Mouse (Mus musculus): ENCODE measurements around the gene Sytl1. TPM values are rescaled to one million over a fixed set of nuclear protein-coding genes. Genes with fewer than 3 reads are reported as not detected.

Gene Sytl1
- polyA plus RNA-seq, 1 experiment = 3.2 TPM

- Histone ChIP-seq H3K27ac (ENCODE audit: control insufficient read depth, insufficient read depth, low read depth, low read length, poor library complexity) (no peak overlapping the region), H3K4me3 (replicated peaks; ENCODE audit: control insufficient read depth, low read depth, low read length) (no peak overlapping the region), H3K4me1 (ENCODE audit: control insufficient read depth, insufficient read depth, low read length) (no peaks in the 10 kb centered on the region)
- 76% methylated on average over 12 of the region's 12 CpGs for WGBS
- TF ChIP-seq CTCF (IDR thresholded peaks at IDR 0.05; ENCODE audit: control insufficient read depth, insufficient read depth, low read length) = no peak
- no peak for TF ChIP-seq POLR2A (IDR thresholded peaks at IDR 0.05; ENCODE audit: borderline replicate concordance, control insufficient read depth, low read depth, low read length)
These were observed 35.8 kb upstream of the Sytl1 start for GRCm38 (mm10) chr4:133298516-133299365.

GRCm38 (mm10) chr4:133297801-133298238 is 34.9 kb upstream of the Sytl1 start:
- no peak overlapping the region for H3K27ac ChIP-seq (ENCODE audit: control insufficient read depth, insufficient read depth, low read depth, low read length, poor library complexity)
- H3K4me3 ChIP-seq (replicated peaks; ENCODE audit: control insufficient read depth, low read depth, low read length) = no peak overlapping the region
- under 1% methylated on average over 5 of the region's 5 CpGs for WGBS
- TF ChIP-seq CTCF (IDR thresholded peaks at IDR 0.05; ENCODE audit: control insufficient read depth, insufficient read depth, low read length) (peak; percentile 97), POLR2A (IDR thresholded peaks at IDR 0.05; ENCODE audit: borderline replicate concordance, control insufficient read depth, low read depth, low read length) (no peak)
- no peaks in the 10 kb centered on the region for H3K4me1 ChIP-seq (ENCODE audit: control insufficient read depth, insufficient read depth, low read length)

- WGBS = 76% methylated on average over 10 of the region's 10 CpGs
- H3K4me1 ChIP-seq (ENCODE audit: control insufficient read depth, insufficient read depth, low read length) = no peaks in the 10 kb centered on the region
- no peak overlapping the region for H3K4me3 ChIP-seq (replicated peaks; ENCODE audit: control insufficient read depth, low read depth, low read length)
- no peak for TF ChIP-seq POLR2A (IDR thresholded peaks at IDR 0.05; ENCODE audit: borderline replicate concordance, control insufficient read depth, low read depth, low read length)
- no peak for TF ChIP-seq CTCF (IDR thresholded peaks at IDR 0.05; ENCODE audit: control insufficient read depth, insufficient read depth, low read length)
- H3K27ac ChIP-seq (ENCODE audit: control insufficient read depth, insufficient read depth, low read depth, low read length, poor library complexity) = no peak overlapping the region
These were observed 34.4 kb upstream of the Sytl1 start for GRCm38 (mm10) chr4:133297360-133297759.

GRCm38 (mm10) chr4:133294084-133294483 is 31.2 kb upstream of the Sytl1 start:
- TF ChIP-seq CTCF (IDR thresholded peaks at IDR 0.05; ENCODE audit: control insufficient read depth, insufficient read depth, low read length) = no peak
- TF ChIP-seq POLR2A (IDR thresholded peaks at IDR 0.05; ENCODE audit: borderline replicate concordance, control insufficient read depth, low read depth, low read length) = no peak
- Histone ChIP-seq H3K4me1 (ENCODE audit: control insufficient read depth, insufficient read depth, low read length) (no peaks in the 10 kb centered on the region), H3K4me3 (replicated peaks; ENCODE audit: control insufficient read depth, low read depth, low read length) (no peak overlapping the region), H3K27ac (ENCODE audit: control insufficient read depth, insufficient read depth, low read depth, low read length, poor library complexity) (no peak overlapping the region)
- 93% methylated on average over 11 of the region's 11 CpGs for WGBS

GRCm38 (mm10) chr4:133292901-133293843 is 30.3 kb upstream of the Sytl1 start:
- 74% methylated on average over 24 of the region's 24 CpGs for WGBS
- H3K27ac ChIP-seq (ENCODE audit: control insufficient read depth, insufficient read depth, low read depth, low read length, poor library complexity) = no peak overlapping the region

GRCm38 (mm10) chr4:133292405-133292804 is 29.5 kb upstream of the Sytl1 start:
- no peaks in the 10 kb centered on the region for H3K4me1 ChIP-seq (ENCODE audit: control insufficient read depth, insufficient read depth, low read length)
- H3K4me3 ChIP-seq (replicated peaks; ENCODE audit: control insufficient read depth, low read depth, low read length) = no peak overlapping the region
- 84% methylated on average over 4 of the region's 4 CpGs for WGBS
- H3K27ac ChIP-seq (ENCODE audit: control insufficient read depth, insufficient read depth, low read depth, low read length, poor library complexity) = no peak overlapping the region
- TF ChIP-seq POLR2A (IDR thresholded peaks at IDR 0.05; ENCODE audit: borderline replicate concordance, control insufficient read depth, low read depth, low read length) (no peak), CTCF (IDR thresholded peaks at IDR 0.05; ENCODE audit: control insufficient read depth, insufficient read depth, low read length) (no peak)

More at GRCm38 (mm10) chr4:133292901-133293843, 30.3 kb upstream of the Sytl1 start:
- H3K4me3 ChIP-seq (replicated peaks; ENCODE audit: control insufficient read depth, low read depth, low read length) = no peak overlapping the region
- TF ChIP-seq POLR2A (IDR thresholded peaks at IDR 0.05; ENCODE audit: borderline replicate concordance, control insufficient read depth, low read depth, low read length) (no peak), CTCF (IDR thresholded peaks at IDR 0.05; ENCODE audit: control insufficient read depth, insufficient read depth, low read length) (no peak)
- no peaks in the 10 kb centered on the region for H3K4me1 ChIP-seq (ENCODE audit: control insufficient read depth, insufficient read depth, low read length)

- TF ChIP-seq POLR2A (IDR thresholded peaks at IDR 0.05; ENCODE audit: borderline replicate concordance, control insufficient read depth, low read depth, low read length) = no peak
- TF ChIP-seq CTCF (IDR thresholded peaks at IDR 0.05; ENCODE audit: control insufficient read depth, insufficient read depth, low read length) = no peak
These were observed 28.3 kb upstream of the Sytl1 start for GRCm38 (mm10) chr4:133291255-133291654.

More at GRCm38 (mm10) chr4:133291255-133291654, 28.3 kb upstream of the Sytl1 start:
- no peaks in the 10 kb centered on the region for H3K4me1 ChIP-seq (ENCODE audit: control insufficient read depth, insufficient read depth, low read length)
- no peak overlapping the region for H3K27ac ChIP-seq (ENCODE audit: control insufficient read depth, insufficient read depth, low read depth, low read length, poor library complexity)
- no peak overlapping the region for H3K4me3 ChIP-seq (replicated peaks; ENCODE audit: control insufficient read depth, low read depth, low read length)
- 69% methylated on average over 1 of the region's 1 CpGs for WGBS

All from bone marrow, adult 2 months (tissue).